Comparison of ENCODE assay signal across 9 mouse cellular contexts in genomic region chr10:121429581-121429980, GRCm38 (mm10). TPM values are rescaled to one million over a fixed set of nuclear protein-coding genes. Genes with fewer than 3 reads are reported as not detected.
DNase-seq lines count a peak whose midpoint lies in the region; ATAC-seq lines count a peak whose summit lies in the region.
"Had no signal": no experiment of that assay in that cellular context is flagged by ENCODE, and none has a peak within 500 bp of the region (broad histone marks: within the 10 kb centered on the region; RNA-seq: fewer than 3 reads in every experiment).

No protein-coding gene starts in this region.

- no peaks in the 10 kb centered on the region for H3K27me3 ChIP-seq in kidney, embryonic 14.5 days (ENCODE audit: control insufficient read depth, insufficient read depth, low read length)
- H3K27me3 ChIP-seq in liver, embryonic 15.5 days: no peaks in the 10 kb centered on the region

- H3K9ac ChIP-seq in kidney, embryonic 14.5 days (ENCODE audit: low read depth, low read length): no peak overlapping the region
- H3K9ac ChIP-seq in liver, embryonic 15.5 days: peak overlapping the region; percentile 27; the same call in 1 of the 2 replicates

- no peak for DNase-seq in kidney, adult 8-10 months
- no peak for DNase-seq in adrenal gland, postnatal 4 days (ENCODE audit: low spot score in 2 of 2)
- DNase-seq in thymus, postnatal 25 days: no peak
- no peak for DNase-seq in cerebellum, postnatal 36 days

- ATAC-seq in kidney, embryonic 14.5 days (ENCODE audit: low FRiP score, low TSS enrichment): peak; percentile 15; the same call in 1 of the 2 replicates
- ATAC-seq in CD4-positive, CD25-positive, alpha-beta regulatory T cell, adult 4 months: peak; percentile 50
- ATAC-seq in granulocyte monocyte progenitor cell, adult 5-6 weeks (replicated peaks; ENCODE audit: poor library complexity, severe bottlenecking): peak; percentile 6; the same call in 1 of the 2 replicates
- no peak for ATAC-seq in liver, embryonic 15.5 days (ENCODE audit: insufficient read depth)

- peaks cover 59% of the 10 kb centered on the region for H3K4me1 ChIP-seq in kidney, embryonic 14.5 days (ENCODE audit: control insufficient read depth, insufficient read depth, low read length)
- peaks cover 90% of the 10 kb centered on the region for H3K4me1 ChIP-seq in liver, embryonic 15.5 days (replicated peaks)

- no peaks in the 10 kb centered on the region for H3K36me3 ChIP-seq in kidney, embryonic 14.5 days (ENCODE audit: control insufficient read depth, insufficient read depth, low read length)
- no peaks in the 10 kb centered on the region for H3K36me3 ChIP-seq in liver, embryonic 15.5 days (replicated peaks)

- H3K4me2 ChIP-seq in kidney, embryonic 14.5 days (replicated peaks; ENCODE audit: low read depth, low read length): peak overlapping the region; percentile 33
- H3K4me2 ChIP-seq in liver, embryonic 15.5 days: peak overlapping the region; percentile 44

- H3K4me3 ChIP-seq in kidney, embryonic 14.5 days (ENCODE audit: low read length): no peak overlapping the region
- no peak overlapping the region for H3K4me3 ChIP-seq in liver, embryonic 15.5 days (replicated peaks)
- H3K4me3 ChIP-seq: erythroblast, embryonic 14.5 days had no signal

- peak overlapping the region; percentile 76; the same call in 1 of the 2 replicates for H3K27ac ChIP-seq in kidney, embryonic 14.5 days (ENCODE audit: low read depth, low read length)
- peak overlapping the region; percentile 51 for H3K27ac ChIP-seq in liver, embryonic 15.5 days (replicated peaks)

- H3K9me3 ChIP-seq in kidney, embryonic 14.5 days (ENCODE audit: control insufficient read depth, low read length): no peaks in the 10 kb centered on the region
- no peaks in the 10 kb centered on the region for H3K9me3 ChIP-seq in liver, embryonic 15.5 days (replicated peaks)

- WGBS in kidney, embryonic 14.5 days: 29% methylated on average over 8 of the region's 8 CpGs
- 15% methylated on average over 8 of the region's 8 CpGs for WGBS in liver, embryonic 15.5 days (ENCODE audit: insufficient replicate concordance)

RNA-seq across cellular contexts. Expression of gene Rassf3, which starts 46.6 kb away (rescaled TPM):
- polyA plus RNA-seq in kidney, embryonic 14.5 days (2014; fragmentation: Nextera tagmentation; extraction: Ambion mirVana): 8.9 and 13.5 TPM in 2 replicates
- 1 to 10 TPM; 5.4 to 5.5 TPM for polyA plus RNA-seq in CD4-positive, CD25-positive, alpha-beta regulatory T cell, adult 4 months (2017; shearing (Covaris generic))
- total RNA-seq in granulocyte monocyte progenitor cell, adult 5-6 weeks (2014; fragmentation: Nextera tagmentation): 22.4 and 30.6 TPM in 2 replicates
- total RNA-seq in granulocyte monocyte progenitor cell, adult 5-6 weeks (2017): 21.0 and 22.5 TPM in 2 replicates
- polyA plus RNA-seq in liver, embryonic 15.5 days (2015; fragmentation: Nextera tagmentation; extraction: Ambion mirVana): 11.3 and 11.9 TPM in 2 replicates
- total RNA-seq in adrenal gland, postnatal 4 days (2021): 10 to 100 TPM; 37.6 to 44.5 TPM
